Mouse (Mus musculus) liver, adult 2 months (tissue): Measurements from ENCODE around the gene Ggt5. TPM values are rescaled to one million over a fixed set of nuclear protein-coding genes. Genes with fewer than 3 reads are reported as not detected.

ENCODE experiments used
- DNase-seq: peaks from one replicate; pipeline ENCODE4 v3.0.0-alpha.2; 2011; ENCODE audit warnings: low read depth, low spot score; ENCODE audit errors: extremely low read depth
- H3K27ac ChIP-seq: fragments of 200-500 bp; replicated peaks from 2 replicates; pipeline ENCODE4 v1.5.1; 2012; ENCODE audit warnings: low read depth, mild to moderate bottlenecking, control low read depth, inconsistent platforms, low read length; ENCODE audit not compliant: insufficient read depth
- H3K27me3 ChIP-seq: fragments of 200-500 bp; 2 replicates; pipeline ENCODE4 v1.6.1; 2012; ENCODE audit warnings: mild to moderate bottlenecking, moderate library complexity, low read length, inconsistent platforms; ENCODE audit not compliant: control insufficient read depth, insufficient read depth
- H3K36me3 ChIP-seq: fragments of 200-500 bp; 2 replicates; pipeline ENCODE4 v1.6.1; 2012; ENCODE audit warnings: low read length, inconsistent platforms; ENCODE audit not compliant: control insufficient read depth, insufficient read depth
- H3K4me1 ChIP-seq: fragments of 200-500 bp; 2 replicates; pipeline ENCODE4 v1.6.1; 2011; ENCODE audit warnings: low read length; ENCODE audit not compliant: control insufficient read depth, insufficient read depth
- H3K4me3 ChIP-seq: fragments of 200-500 bp; 2 replicates; pipeline ENCODE4 v1.5.1; 2011; ENCODE audit warnings: low read depth, mild to moderate bottlenecking, control low read depth, low read length, moderate library complexity; ENCODE audit not compliant: insufficient read depth
- H3K79me2 ChIP-seq: fragments of 200-500 bp; 2 replicates; pipeline ENCODE4 v1.6.1; 2012; ENCODE audit warnings: inconsistent platforms, mild to moderate bottlenecking, low read length, moderate library complexity; ENCODE audit not compliant: control insufficient read depth, insufficient read depth
- H3K9ac ChIP-seq: fragments of 200-500 bp; 2 replicates; pipeline ENCODE4 v1.6.1; 2012; ENCODE audit warnings: low read depth, mild to moderate bottlenecking, control low read depth, inconsistent platforms, low read length
- CTCF ChIP-seq: fragments of 200-500 bp; IDR thresholded peaks from 2 replicates; pipeline ENCODE4 v1.5.1; 2011; ENCODE audit warnings: low read depth, low read length, control low read depth
- POLR2A ChIP-seq: fragments of 200-500 bp; IDR thresholded peaks from 2 replicates; pipeline ENCODE4 v1.6.1; 2011; ENCODE audit warnings: low read length, control low read depth; ENCODE audit not compliant: insufficient read depth; ENCODE audit errors: extremely low read depth
- WGBS: fragments of 180-500 bp; shearing (Covaris S2); methylation state at CpG from one replicate; pipeline ENCODE4 v1.1.7; 2018; 5-methylcytosine and 5-hydroxymethylcytosine counted together
- polyA plus RNA-seq: library from polyadenylated mRNA; depleted of rRNA; stranded (reverse); fragments of >200 nt; gene quantifications from 2 replicates; pipeline ENCODE4 v1.2.3, GENCODE M21; 2012
- total RNA-seq: library from RNA; depleted of rRNA; stranded (reverse); fragments of >200 nt; gene quantifications from 2 replicates; pipeline ENCODE4 v1.2.3, GENCODE M21; 2014

The Ggt5 gene
- total and polyA plus RNA-seq, 2 experiments: 1.2 to 10.6 TPM

- Histone ChIP-seq H3K4me1 (no peaks in the 10 kb centered on the region), H3K27ac (no peak overlapping the region), H3K36me3 (no peaks in the 10 kb centered on the region), H3K4me3 (no peak overlapping the region), H3K79me2 (no peaks in the 10 kb centered on the region), H3K9ac (no peak overlapping the region), H3K27me3 (no peaks in the 10 kb centered on the region)
- TF ChIP-seq CTCF (no peak), POLR2A (no peak)
- WGBS: 89% methylated on average over 12 of the region's 12 CpGs
- no peak for DNase-seq
These were observed 47.1 kb downstream of the Ggt5 start for GRCm38 (mm10) chr10:75636084-75636786.

DNA sequence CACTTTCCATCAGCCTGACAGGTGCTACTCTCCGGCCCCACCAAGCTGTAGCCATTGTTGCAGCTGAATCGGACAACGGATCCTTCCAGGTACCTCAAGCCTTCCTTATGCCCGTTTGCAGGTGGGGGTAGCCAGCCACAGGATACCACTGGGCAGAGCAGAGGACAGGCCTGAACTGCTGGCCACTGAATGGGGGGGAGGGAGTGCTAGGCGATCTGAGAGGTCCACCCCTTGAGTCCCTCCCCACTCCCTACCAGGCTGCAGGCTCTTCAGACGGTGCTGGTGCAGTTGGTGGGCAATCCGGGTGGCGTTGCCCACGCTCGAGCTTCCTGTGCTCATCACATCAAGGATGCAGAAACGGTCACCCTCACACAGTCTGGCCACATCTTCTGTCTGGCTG lies 48.6 kb downstream of the Ggt5 start:
- no peak overlapping the region for H3K4me3 ChIP-seq
- H3K27me3 ChIP-seq: no peaks in the 10 kb centered on the region
- no peak overlapping the region for H3K9ac ChIP-seq
- no peaks in the 10 kb centered on the region for H3K4me1 ChIP-seq
- TF ChIP-seq CTCF: no peak
- no peak for TF ChIP-seq POLR2A
- DNase-seq: no peak
- WGBS: 88% methylated on average over 11 of the region's 11 CpGs
- H3K27ac ChIP-seq: no peak overlapping the region
- no peaks in the 10 kb centered on the region for H3K36me3 ChIP-seq
- no peaks in the 10 kb centered on the region for H3K79me2 ChIP-seq

- no peak for TF ChIP-seq CTCF
- TF ChIP-seq POLR2A: no peak
- no peak overlapping the region for H3K9ac ChIP-seq
- H3K27ac ChIP-seq: no peak overlapping the region
- no peaks in the 10 kb centered on the region for H3K79me2 ChIP-seq
- H3K36me3 ChIP-seq: no peaks in the 10 kb centered on the region
- DNase-seq: no peak
- H3K27me3 ChIP-seq: no peaks in the 10 kb centered on the region
- H3K4me1 ChIP-seq: peaks cover 2% of the 10 kb centered on the region; the same call in 1 of the 2 replicates
- H3K4me3 ChIP-seq: no peak overlapping the region
- 96% methylated on average over 7 of the region's 7 CpGs for WGBS
These were observed 52.6 kb downstream of the Ggt5 start for GRCm38 (mm10) chr10:75641721-75642222.

DNA sequence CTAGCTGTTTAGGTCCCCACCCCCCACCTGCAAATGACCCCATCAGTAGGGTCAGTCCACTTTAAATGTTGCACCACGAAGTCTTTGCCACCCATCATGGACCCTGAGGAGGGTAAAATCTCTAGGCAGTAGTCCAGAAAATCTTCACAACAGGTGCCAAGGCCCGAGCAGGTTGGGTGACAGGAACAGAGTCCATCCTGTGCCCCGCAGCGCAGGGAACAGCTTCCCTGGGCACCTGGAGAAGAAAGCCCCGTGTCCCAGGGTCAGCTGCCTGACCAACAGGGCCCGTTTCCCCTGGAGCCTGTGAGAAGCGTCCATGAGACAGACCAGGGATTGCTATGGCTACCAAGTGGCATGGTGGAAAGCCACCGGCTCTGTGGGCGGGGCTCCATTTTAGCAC lies 53.3 kb downstream of the Ggt5 start:
- no peak for DNase-seq
- H3K9ac ChIP-seq: no peak overlapping the region
- no peak overlapping the region for H3K27ac ChIP-seq
- H3K79me2 ChIP-seq: no peaks in the 10 kb centered on the region
- TF ChIP-seq POLR2A: no peak
- no peak for TF ChIP-seq CTCF
- H3K4me3 ChIP-seq: no peak overlapping the region
- peaks cover 2% of the 10 kb centered on the region; the same call in 1 of the 2 replicates for H3K4me1 ChIP-seq
- 74% methylated on average over 9 of the region's 9 CpGs for WGBS
- H3K36me3 ChIP-seq: no peaks in the 10 kb centered on the region
- no peaks in the 10 kb centered on the region for H3K27me3 ChIP-seq

- WGBS: 90% methylated on average over 2 of the region's 2 CpGs
These were observed 53.8 kb downstream of the Ggt5 start for GRCm38 (mm10) chr10:75642891-75643290.

GRCm38 (mm10) chr10:75643741-75644343 lies 54.7 kb downstream of the Ggt5 start, which contains the start of gene Susd2:
Gene Susd2, minus strand, starts transcription at chr10:75644008.
- H3K27me3 ChIP-seq: no peaks in the 10 kb centered on the region
- H3K4me1 ChIP-seq: peaks cover 2% of the 10 kb centered on the region; the same call in 1 of the 2 replicates
- H3K9ac ChIP-seq: no peak within 1 kb of the TSS
- H3K27ac ChIP-seq: no peak within 1 kb of the TSS
- WGBS: 6% methylated on average over 11 of the region's 11 CpGs
- H3K36me3 ChIP-seq: no peaks in the 10 kb centered on the region
- DNase-seq: peak; percentile 65
- TF ChIP-seq POLR2A: no peak
- no peak for TF ChIP-seq CTCF
- no peak within 1 kb of the TSS for H3K4me3 ChIP-seq
- no peaks in the 10 kb centered on the region for H3K79me2 ChIP-seq

More at GRCm38 (mm10) chr10:75642891-75643290, 53.8 kb downstream of the Ggt5 start:
- Histone ChIP-seq H3K9ac (no peak overlapping the region), H3K36me3 (no peaks in the 10 kb centered on the region), H3K27ac (no peak overlapping the region), H3K79me2 (no peaks in the 10 kb centered on the region), H3K4me3 (no peak overlapping the region), H3K4me1 (peaks cover 2% of the 10 kb centered on the region; the same call in 1 of the 2 replicates), H3K27me3 (no peaks in the 10 kb centered on the region)
- TF ChIP-seq CTCF (no peak), POLR2A (no peak)
- DNase-seq: no peak
